ENCODE assay signal across 9 mouse cellular contexts in the genomic region with DNA sequence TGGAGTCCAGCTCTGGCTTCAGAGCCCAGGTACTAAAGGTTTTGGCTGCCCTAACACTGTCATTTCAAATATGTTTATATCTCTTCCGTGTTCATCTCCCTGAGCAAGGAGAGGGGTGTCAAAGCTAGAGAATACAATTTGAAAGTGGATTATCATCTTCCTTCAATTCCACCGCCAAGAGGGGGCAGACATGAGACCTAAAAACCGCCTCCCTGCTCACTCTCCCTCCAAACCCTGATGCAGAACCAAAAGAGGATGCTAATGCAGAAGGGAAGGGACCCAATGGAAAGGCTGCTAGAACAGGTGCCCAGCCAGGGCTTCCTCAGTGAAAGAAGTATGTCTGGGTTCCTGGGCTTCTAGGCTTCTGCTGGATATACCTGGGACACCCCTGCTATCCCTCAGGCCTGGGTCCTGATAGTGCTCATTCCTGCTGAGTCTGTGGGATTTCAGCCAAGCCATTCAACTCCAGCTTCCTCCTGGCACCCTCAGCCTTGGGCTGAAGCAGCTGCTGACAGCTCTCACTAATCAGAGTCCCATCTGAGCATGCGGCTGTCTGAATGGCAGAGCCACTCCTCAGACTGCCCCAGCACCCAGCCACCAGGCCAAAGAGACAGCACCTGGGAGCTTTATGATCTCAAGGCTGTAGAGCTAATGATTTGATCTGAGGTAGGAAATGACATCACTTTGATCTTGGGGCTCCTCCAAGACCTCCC. TPM values are rescaled to one million over a fixed set of nuclear protein-coding genes. Genes with fewer than 3 reads are reported as not detected.
DNase-seq lines count a peak whose midpoint lies in the region; ATAC-seq lines count a peak whose summit lies in the region.
"Had no signal": no experiment of that assay in that cellular context is flagged by ENCODE, and none has a peak within 500 bp of the region (broad histone marks: within the 10 kb centered on the region; RNA-seq: fewer than 3 reads in every experiment).

No protein-coding gene starts in this region.

- 31% methylated on average over 4 of the region's 4 CpGs for WGBS in hindbrain, embryonic 14.5 days
- 30% methylated on average over 4 of the region's 4 CpGs for WGBS in hindbrain, embryonic 12.5 days
- WGBS in midbrain, embryonic 14.5 days = 28% methylated on average over 4 of the region's 4 CpGs
- WGBS in midbrain, embryonic 16.5 days = 32% methylated on average over 4 of the region's 4 CpGs

- no peaks in the 10 kb centered on the region for H3K36me3 ChIP-seq in hindbrain, embryonic 14.5 days (replicated peaks; ENCODE audit: control insufficient read depth, insufficient read depth)
- H3K36me3 ChIP-seq in hindbrain, embryonic 12.5 days = no peaks in the 10 kb centered on the region
- no peaks in the 10 kb centered on the region for H3K36me3 ChIP-seq in midbrain, embryonic 14.5 days (ENCODE audit: control insufficient read depth, insufficient read depth, low read length)
- no peaks in the 10 kb centered on the region; the same call in 1 of the 2 replicates for H3K36me3 ChIP-seq in midbrain, embryonic 16.5 days (ENCODE audit: control insufficient read depth, insufficient read depth, low read length)

- H3K9me3 ChIP-seq in hindbrain, embryonic 14.5 days (ENCODE audit: control insufficient read depth, low read length) = no peaks in the 10 kb centered on the region
- no peaks in the 10 kb centered on the region for H3K9me3 ChIP-seq in hindbrain, embryonic 12.5 days (replicated peaks)
- H3K9me3 ChIP-seq in midbrain, embryonic 14.5 days (ENCODE audit: control insufficient read depth, low read length) = no peaks in the 10 kb centered on the region
- H3K9me3 ChIP-seq in midbrain, embryonic 16.5 days (replicated peaks; ENCODE audit: control insufficient read depth, low read length, poor library complexity, severe bottlenecking) = no peaks in the 10 kb centered on the region

- H3K27me3 ChIP-seq in hindbrain, embryonic 14.5 days (ENCODE audit: control insufficient read depth, insufficient read depth, low read length) = no peaks in the 10 kb centered on the region
- no peaks in the 10 kb centered on the region for H3K27me3 ChIP-seq in hindbrain, embryonic 12.5 days
- no peaks in the 10 kb centered on the region for H3K27me3 ChIP-seq in midbrain, embryonic 14.5 days (ENCODE audit: control insufficient read depth, insufficient read depth, low read length)
- H3K27me3 ChIP-seq in midbrain, embryonic 16.5 days (ENCODE audit: control insufficient read depth, insufficient read depth, low read depth, low read length) = no peaks in the 10 kb centered on the region

- H3K9ac ChIP-seq in hindbrain, embryonic 14.5 days = no peak overlapping the region
- H3K9ac ChIP-seq in hindbrain, embryonic 12.5 days = no peak overlapping the region
- no peak overlapping the region for H3K9ac ChIP-seq in midbrain, embryonic 14.5 days (replicated peaks; ENCODE audit: low read length)
- no peak overlapping the region for H3K9ac ChIP-seq in midbrain, embryonic 16.5 days (ENCODE audit: low read depth, low read length)

- no peak overlapping the region for H3K4me3 ChIP-seq in hindbrain, embryonic 14.5 days (replicated peaks; ENCODE audit: low read length)
- no peak overlapping the region for H3K4me3 ChIP-seq in hindbrain, embryonic 12.5 days
- no peak overlapping the region for H3K4me3 ChIP-seq in midbrain, embryonic 14.5 days (replicated peaks; ENCODE audit: low read depth, low read length)
- H3K4me3 ChIP-seq in midbrain, embryonic 16.5 days (ENCODE audit: low read depth, low read length) = no peak overlapping the region

- ATAC-seq in hindbrain, embryonic 14.5 days (ENCODE audit: low FRiP score) = no peak
- ATAC-seq in hindbrain, embryonic 12.5 days (ENCODE audit: low FRiP score) = no peak
- no peak for ATAC-seq in midbrain, embryonic 14.5 days (ENCODE audit: low FRiP score, low TSS enrichment)
- ATAC-seq in midbrain, embryonic 16.5 days = no peak
- peak; percentile 48 for ATAC-seq in megakaryocyte progenitor cell, adult 5-6 weeks (replicated peaks; ENCODE audit: poor library complexity)

- H3K27ac ChIP-seq in hindbrain, embryonic 14.5 days = no peak overlapping the region
- H3K27ac ChIP-seq in hindbrain, embryonic 12.5 days = no peak overlapping the region
- no peak overlapping the region for H3K27ac ChIP-seq in midbrain, embryonic 14.5 days (replicated peaks; ENCODE audit: low read depth, low read length)
- no peak overlapping the region for H3K27ac ChIP-seq in midbrain, embryonic 16.5 days (ENCODE audit: low read length)

- H3K4me2 ChIP-seq in hindbrain, embryonic 14.5 days (replicated peaks) = no peak overlapping the region
- no peak overlapping the region for H3K4me2 ChIP-seq in hindbrain, embryonic 12.5 days (replicated peaks)
- H3K4me2 ChIP-seq in midbrain, embryonic 14.5 days (ENCODE audit: low read length) = no peak overlapping the region
- no peak overlapping the region for H3K4me2 ChIP-seq in midbrain, embryonic 16.5 days (ENCODE audit: low read length)

- DNase-seq in hindbrain, embryonic 14.5 days (ENCODE audit: low spot score) = peak; percentile 49
- peak; percentile 46 for DNase-seq in midbrain, embryonic 14.5 days
- DNase-seq in NIH3T3 (ENCODE audit: low read depth) = peak; percentile 58
- DNase-seq in gastrocnemius, postnatal 25 days = no peak
- DNase-seq in adrenal gland, postnatal 36 days = no peak

- peaks cover 17% of the 10 kb centered on the region; the same call in 1 of the 2 replicates for H3K4me1 ChIP-seq in hindbrain, embryonic 14.5 days (replicated peaks; ENCODE audit: control insufficient read depth, insufficient read depth, low read length)
- peaks cover 6% of the 10 kb centered on the region; the same call in 1 of the 2 replicates for H3K4me1 ChIP-seq in hindbrain, embryonic 12.5 days
- H3K4me1 ChIP-seq in midbrain, embryonic 14.5 days (ENCODE audit: control insufficient read depth, insufficient read depth, low read length) = peaks cover 6% of the 10 kb centered on the region; the same call in 1 of the 2 replicates
- H3K4me1 ChIP-seq in midbrain, embryonic 16.5 days (ENCODE audit: control insufficient read depth, insufficient read depth, low read length) = 0 out of 2 replicates have a peak, but pooled peaks cover 5% of the 10 kb centered on the region

RNA-seq across cellular contexts. Expression of a gene that starts 8.2 kb away (rescaled TPM):
- 15.1 and 16.7 TPM in 2 replicates for polyA plus RNA-seq in hindbrain, embryonic 14.5 days (2014; fragmentation: Nextera tagmentation; extraction: Ambion mirVana)
- 5.2 and 5.6 TPM in 2 replicates for polyA plus RNA-seq in hindbrain, embryonic 12.5 days (2016; fragmentation: Nextera tagmentation; extraction: Ambion mirVana)
- 10.5 and 21.2 TPM in 2 replicates for polyA plus RNA-seq in midbrain, embryonic 14.5 days (2014; fragmentation: Nextera tagmentation; extraction: Ambion mirVana)
- 6.7 and 7.2 TPM in 2 replicates for polyA plus RNA-seq in midbrain, embryonic 16.5 days (2015; fragmentation: Nextera tagmentation; extraction: Ambion mirVana)
- total RNA-seq in megakaryocyte progenitor cell, adult 5-6 weeks (2015) = not detected in 2 replicates
- total RNA-seq in megakaryocyte progenitor cell, adult 5-6 weeks (2017) = not detected in 2 replicates
- total RNA-seq in gastrocnemius, postnatal 25 days (2021) = 10 to 100 TPM; 11.1 to 12.3 TPM
- total RNA-seq in adrenal gland, postnatal 36 days (2021) = 10 to 100 TPM in 1 of 2 experiments, 1 to 10 TPM in 1; 8.3 to 10.6 TPM
- total RNA-seq: megakaryocyte, adult 5-6 weeks had no signal

RNA-seq across cellular contexts. Expression of a gene that starts 58.6 kb away (rescaled TPM):
- 33.4 and 37.6 TPM in 2 replicates for polyA plus RNA-seq in hindbrain, embryonic 14.5 days (2014; fragmentation: Nextera tagmentation; extraction: Ambion mirVana)
- 45.9 and 48.9 TPM in 2 replicates for polyA plus RNA-seq in hindbrain, embryonic 12.5 days (2016; fragmentation: Nextera tagmentation; extraction: Ambion mirVana)
- polyA plus RNA-seq in midbrain, embryonic 14.5 days (2014; fragmentation: Nextera tagmentation; extraction: Ambion mirVana) = 33.2 and 38.1 TPM in 2 replicates
- 28.9 and 30.9 TPM in 2 replicates for polyA plus RNA-seq in midbrain, embryonic 16.5 days (2015; fragmentation: Nextera tagmentation; extraction: Ambion mirVana)
- total RNA-seq in megakaryocyte progenitor cell, adult 5-6 weeks (2015) = 0.10 and 0.52 TPM in 2 replicates
- total RNA-seq in megakaryocyte progenitor cell, adult 5-6 weeks (2017) = 0.20 TPM in 1 of 2 replicates, not detected in the other
- 10 to 100 TPM; 10.1 TPM for total RNA-seq in gastrocnemius, postnatal 25 days (2021)
- 10 to 100 TPM in 1 of 2 experiments, 1 to 10 TPM in 1; 9.7 to 12.6 TPM for total RNA-seq in adrenal gland, postnatal 36 days (2021)

Comparison
In these comparisons a context has a peak if more than half of its experiments do, and no peak if none do; other contexts are left out.
1. DNase-seq: peak in hindbrain, embryonic 14.5 days (single experiment), midbrain, embryonic 14.5 days (single experiment) and NIH3T3 (single experiment); none in gastrocnemius, postnatal 25 days (single experiment) and adrenal gland, postnatal 36 days (0 of 2).